Mouse (Mus musculus): ENCODE measurements around the gene Kif6. TPM values are rescaled to one million over a fixed set of nuclear protein-coding genes. Genes with fewer than 3 reads are reported as not detected.

Gene Kif6
- total RNA-seq, 2 experiments from 2014 or later, result 4.3 to 5.7 TPM

Other genes with a start within 250 kb of the Kif6 start
- gene Mocs1, start 186.8 kb upstream of the Kif6 start, total RNA-seq (2021), result 10 to 100 TPM; 23.9 to 25.3 TPM
- gene Daam2, start 50.8 kb upstream of the Kif6 start, total RNA-seq (2021), result 10 to 100 TPM; 14.2 to 16.3 TPM